Mouse (Mus musculus) ES-E14 (cell line): Measurements from ENCODE around the gene Eif2b2. TPM values are rescaled to one million over a fixed set of nuclear protein-coding genes. Genes with fewer than 3 reads are reported as not detected.
A peak's percentile ranks its signal among the peaks of the same experiment; 100 is the strongest.

ENCODE experiments used
- DNase-seq: peaks from one replicate; pipeline ENCODE4 v3.0.0-alpha.2; 2013; ENCODE audit warnings: low read depth, low spot score
- H3K27ac ChIP-seq: 2 replicates; pipeline ENCODE4 v1.5.1; 2012; ENCODE audit warnings: low read depth, mild to moderate bottlenecking, low read length, moderate library complexity, mixed read lengths; ENCODE audit not compliant: poor library complexity, insufficient read depth, severe bottlenecking
- H3K36me3 ChIP-seq: 2 replicates; pipeline ENCODE4 v1.6.1; 2012; ENCODE audit warnings: mild to moderate bottlenecking, low read length, moderate library complexity, mixed read lengths; ENCODE audit not compliant: control insufficient read depth, poor library complexity, insufficient read depth, severe bottlenecking
- H3K4me1 ChIP-seq, 2 experiments: fragments of 150-350 bp in 1 of 2; sonication (generic) in 1 of 2; 2 replicates each; pipeline ENCODE4 v1.6.1; 2012; ENCODE audit warnings: low read length in 2 of 2, mild to moderate bottlenecking in 1 of 2, mixed read lengths in 1 of 2; ENCODE audit not compliant: control insufficient read depth in 2 of 2, insufficient read depth in 2 of 2, poor library complexity in 1 of 2
- H3K4me3 ChIP-seq, 2 experiments: fragments of 150-350 bp in 1 of 2; sonication (generic) in 1 of 2; 2 replicates each; pipeline ENCODE4 v1.5.1; 2012; ENCODE audit warnings: low read length in 2 of 2, low read depth in 1 of 2, mild to moderate bottlenecking in 1 of 2, mixed read lengths in 1 of 2; ENCODE audit not compliant: insufficient read depth in 1 of 2, poor library complexity in 1 of 2, severe bottlenecking in 1 of 2
- H3K9ac ChIP-seq: 2 replicates; pipeline ENCODE4 v1.6.1; 2012; ENCODE audit warnings: low read depth, mild to moderate bottlenecking, low read length, mixed read lengths; ENCODE audit not compliant: poor library complexity, insufficient read depth, severe bottlenecking
- H3K9me3 ChIP-seq: fragments of 150-350 bp; sonication (generic); 2 replicates; pipeline ENCODE4 v1.6.1; 2012; ENCODE audit warnings: low read depth, mild to moderate bottlenecking, low read length; ENCODE audit not compliant: control insufficient read depth, insufficient read depth
- CHD2 ChIP-seq: IDR thresholded peaks from 2 replicates; pipeline ENCODE4 v1.6.1; 2014; ENCODE audit warnings: mild to moderate bottlenecking, low read depth, low read length, inconsistent platforms
- HCFC1 ChIP-seq: IDR thresholded peaks from 2 replicates; pipeline ENCODE4 v1.6.1; 2012; ENCODE audit warnings: low read length, inconsistent platforms, borderline replicate concordance; ENCODE audit not compliant: insufficient read depth
- MAFK ChIP-seq: IDR thresholded peaks from 2 replicates; pipeline ENCODE4 v1.6.1; 2014; ENCODE audit warnings: mild to moderate bottlenecking, low read depth, low read length, inconsistent platforms; ENCODE audit not compliant: insufficient read depth
- ZC3H11A ChIP-seq: IDR thresholded peaks from 2 replicates; pipeline ENCODE4 v1.6.1; 2012; ENCODE audit warnings: low read depth, mild to moderate bottlenecking, inconsistent platforms, low read length, borderline replicate concordance
- ZNF384 ChIP-seq: IDR thresholded peaks from 2 replicates; pipeline ENCODE4 v1.6.1; 2012; ENCODE audit warnings: low read depth, low read length, inconsistent platforms
- in situ Hi-C, 2 experiments: fragments of 600-800 bp; cut with MboI; formaldehyde crosslinking; loops; one replicate each; pipeline ENCODE4 v1.15.1; 2025; ENCODE audit warnings: low sequenced_read_pairs in 2 of 2, inconsistent platforms in 1 of 2; ENCODE audit not compliant: unreplicated experiment in 2 of 2
- total RNA-seq: library from RNA; depleted of rRNA; stranded (reverse); fragments of 300-350 nt; gene quantifications from 2 replicates; pipeline ENCODE4 v1.2.3, GENCODE M21; 2012

The Eif2b2 gene
- total RNA-seq, 1 experiment: 136 TPM

DNA sequence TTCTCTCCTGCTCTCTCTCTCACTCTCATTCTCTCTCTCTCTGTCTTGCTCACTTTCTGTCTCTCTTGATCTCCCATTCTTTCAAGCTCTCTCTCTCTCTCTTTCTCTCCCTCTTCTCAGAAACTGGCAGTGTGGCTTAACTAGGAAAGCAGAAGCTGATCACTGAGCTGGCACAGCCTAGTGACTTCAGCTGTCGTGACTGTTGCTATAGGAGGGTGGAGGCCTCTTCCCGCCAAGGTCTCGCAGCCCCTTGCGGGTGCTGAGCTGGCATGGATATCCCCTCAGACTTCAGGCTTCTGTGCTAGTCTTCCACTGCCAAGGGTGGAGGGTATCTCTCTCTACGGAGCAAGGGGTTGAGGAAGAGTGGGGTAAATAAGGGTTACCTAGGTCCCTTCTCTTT, 36.4 kb upstream of the Eif2b2 start:
- TF ChIP-seq ZC3H11A: no peak
- no peak for TF ChIP-seq HCFC1
- TF ChIP-seq CHD2: no peak
- no peak for TF ChIP-seq ZNF384
- TF ChIP-seq MAFK: no peak
- H3K27ac ChIP-seq: no peak overlapping the region
- no peaks in the 10 kb centered on the region for H3K36me3 ChIP-seq
- no peak overlapping the region for H3K9ac ChIP-seq
- in situ Hi-C loops: no loop called here
- H3K4me3 ChIP-seq: no peak overlapping the region
- H3K4me1 ChIP-seq: no peaks in the 10 kb centered on the region
- DNase-seq: no peak
- H3K9me3 ChIP-seq: no peaks in the 10 kb centered on the region

GRCm38 (mm10) chr12:85184118-85184517, 35.2 kb upstream of the Eif2b2 start:
- Histone ChIP-seq H3K4me1 (no peaks in the 10 kb centered on the region), H3K9ac (no peak overlapping the region), H3K36me3 (no peaks in the 10 kb centered on the region), H3K27ac (no peak overlapping the region), H3K4me3 (no peak overlapping the region), H3K9me3 (no peaks in the 10 kb centered on the region)
- TF ChIP-seq ZNF384 (no peak), MAFK (no peak)
- in situ Hi-C loops: no loop called here
- no peak for DNase-seq

DNA sequence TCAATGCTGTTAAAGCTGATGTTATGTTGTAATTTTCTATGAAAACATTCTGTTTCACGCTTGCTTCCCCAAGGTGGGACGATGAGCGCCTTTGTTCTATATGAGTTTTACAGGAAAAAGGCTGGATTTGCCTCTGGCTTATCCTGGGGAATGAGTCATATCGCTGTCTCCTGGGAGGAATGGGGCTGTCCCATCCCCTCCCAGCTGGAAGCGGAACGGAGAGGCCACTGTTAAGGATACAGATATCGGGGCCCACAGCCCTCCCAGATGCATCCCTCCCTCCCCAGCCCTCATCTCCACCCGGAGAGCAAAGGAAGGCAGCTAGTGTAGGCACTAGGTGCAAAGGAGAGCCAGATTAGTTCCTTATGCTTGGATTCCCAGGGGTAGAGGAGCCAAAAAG, 33.5 kb upstream of the Eif2b2 start:
- in situ Hi-C loops: no loop called here

GRCm38 (mm10) chr12:85186361-85186760, 32.9 kb upstream of the Eif2b2 start:
- DNase-seq: no peak
- H3K9me3 ChIP-seq: no peaks in the 10 kb centered on the region
- no peak overlapping the region for H3K27ac ChIP-seq
- in situ Hi-C loops: no loop called here
- no peak overlapping the region for H3K4me3 ChIP-seq
- no peaks in the 10 kb centered on the region for H3K36me3 ChIP-seq
- no peak for TF ChIP-seq MAFK
- peaks cover 0 to 2% of the 10 kb centered on the region in 2 experiments; a peak in 1 of 4 replicates for H3K4me1 ChIP-seq
- no peak overlapping the region for H3K9ac ChIP-seq

More for the DNA sequence above, 33.5 kb upstream of the Eif2b2 start:
- no peak overlapping the region for H3K9ac ChIP-seq
- no peaks in the 10 kb centered on the region for H3K9me3 ChIP-seq
- no peak overlapping the region for H3K27ac ChIP-seq
- no peak for TF ChIP-seq HCFC1
- no peak for TF ChIP-seq MAFK
- TF ChIP-seq CHD2: no peak
- peaks cover 0 to 2% of the 10 kb centered on the region in 2 experiments; a peak in 1 of 4 replicates for H3K4me1 ChIP-seq
- no peak overlapping the region for H3K4me3 ChIP-seq
- no peaks in the 10 kb centered on the region for H3K36me3 ChIP-seq
- DNase-seq: no peak

- peak overlapping the region in 1 of 2 experiments; percentile 48; a peak in 2 of 4 replicates for H3K4me3 ChIP-seq
- in situ Hi-C loops: no loop called here
Measured at GRCm38 (mm10) chr12:85190290-85190689, 29.0 kb upstream of the Eif2b2 start.

More at GRCm38 (mm10) chr12:85190290-85190689, 29.0 kb upstream of the Eif2b2 start:
- H3K9ac ChIP-seq: no peak overlapping the region; the same call in 1 of the 2 replicates
- no peaks in the 10 kb centered on the region for H3K36me3 ChIP-seq
- DNase-seq: no peak
- TF ChIP-seq ZC3H11A: no peak
- TF ChIP-seq HCFC1: no peak
- TF ChIP-seq MAFK: no peak
- TF ChIP-seq ZNF384: no peak
- TF ChIP-seq CHD2: no peak
- peaks cover 4 to 7% of the 10 kb centered on the region in 2 experiments; a peak in 2 of 4 replicates for H3K4me1 ChIP-seq
- H3K9me3 ChIP-seq: no peaks in the 10 kb centered on the region
- no peak overlapping the region for H3K27ac ChIP-seq
